Comparison of ENCODE assay signal across 18 mouse cellular contexts in the genomic region with DNA sequence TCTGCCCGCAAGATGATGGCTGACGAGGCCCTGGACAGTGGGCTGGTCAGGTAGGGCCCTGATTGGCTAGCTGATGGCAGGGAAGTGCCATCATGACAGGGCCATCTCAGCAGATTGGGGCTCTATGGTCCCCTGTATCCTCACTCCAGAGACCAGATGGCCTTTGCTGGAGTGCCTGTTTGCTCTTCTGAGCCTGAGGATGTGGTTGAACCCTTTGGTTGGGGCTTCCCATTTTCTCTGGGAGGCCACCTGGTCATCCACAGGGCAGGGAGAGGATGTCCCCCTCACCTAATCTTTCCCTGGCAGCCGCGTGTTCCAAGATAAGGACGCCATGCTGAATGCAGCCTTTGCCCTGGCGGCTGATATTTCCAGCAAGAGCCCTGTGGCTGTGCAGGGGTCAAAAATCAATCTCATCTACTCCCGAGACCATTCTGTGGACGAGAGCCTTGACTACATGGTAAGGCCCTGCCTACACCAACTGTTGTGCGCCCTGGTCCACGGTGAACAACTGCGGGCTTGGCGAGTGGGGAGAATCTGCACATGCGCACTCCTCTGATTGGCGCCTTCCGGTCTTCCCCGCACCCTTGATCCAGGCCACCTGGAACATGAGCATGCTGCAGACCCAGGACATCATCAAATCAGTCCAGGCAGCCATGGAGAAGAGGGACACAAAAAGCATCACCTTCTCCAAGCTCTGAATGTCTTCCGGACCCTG. TPM values are rescaled to one million over a fixed set of nuclear protein-coding genes. Genes with fewer than 3 reads are reported as not detected.
DNase-seq lines count a peak whose midpoint lies in the region; ATAC-seq lines count a peak whose summit lies in the region.
"Had no signal": no experiment of that assay in that cellular context is flagged by ENCODE, and none has a peak within 500 bp of the region (broad histone marks: within the 10 kb centered on the region; RNA-seq: fewer than 3 reads in every experiment).

No protein-coding gene starts in this region.

- H3K27me3 ChIP-seq in megakaryocyte, embryonic 14.5 days (replicated peaks), result no peaks in the 10 kb centered on the region
- no peaks in the 10 kb centered on the region for H3K27me3 ChIP-seq in liver, embryonic 15.5 days
- H3K27me3 ChIP-seq: embryonic facial prominence, embryonic 13.5 days; neural tube, embryonic 12.5 days had no signal

- H3K27ac ChIP-seq in liver, embryonic 15.5 days (replicated peaks), result no peak overlapping the region
- H3K27ac ChIP-seq: embryonic facial prominence, embryonic 13.5 days; forebrain, embryonic 10.5 days; hindbrain, embryonic 14.5 days; macrophage; neural tube, embryonic 12.5 days had no signal

- H3K9me3 ChIP-seq in megakaryocyte, embryonic 14.5 days, result no peaks in the 10 kb centered on the region
- no peaks in the 10 kb centered on the region for H3K9me3 ChIP-seq in liver, embryonic 15.5 days (replicated peaks)
- H3K9me3 ChIP-seq: embryonic facial prominence, embryonic 13.5 days; neural tube, embryonic 12.5 days had no signal

- WGBS in liver, embryonic 15.5 days (ENCODE audit: insufficient replicate concordance), result 62% methylated on average over 17 of the region's 17 CpGs

- DNase-seq in yolk sac, embryonic 10.5 days (ENCODE audit: low spot score), result peak; percentile 50
- DNase-seq in c-Kit-positive CD71-positive TER-119-positive erythroid progenitor cells, embryonic 14.5 days (ENCODE audit: low spot score), result no peak
- DNase-seq: cerebellum, adult 11 months; gastrocnemius, postnatal 36 days; kidney, adult 8-10 months; left cerebral cortex, postnatal 4 days; lung, embryonic 14.5 days had no signal

- H3K9ac ChIP-seq in liver, embryonic 15.5 days, result no peak overlapping the region
- H3K9ac ChIP-seq: embryonic facial prominence, embryonic 13.5 days; hindbrain, embryonic 14.5 days; lung, embryonic 14.5 days; neural tube, embryonic 12.5 days had no signal

- H3K4me1 ChIP-seq in megakaryocyte, embryonic 14.5 days, result peaks cover 58% of the 10 kb centered on the region
- peaks cover 37% of the 10 kb centered on the region for H3K4me1 ChIP-seq in liver, embryonic 15.5 days (replicated peaks)
- H3K4me1 ChIP-seq: embryonic facial prominence, embryonic 13.5 days; forebrain, embryonic 10.5 days; neural tube, embryonic 12.5 days had no signal

- H3K36me3 ChIP-seq in megakaryocyte, embryonic 14.5 days (replicated peaks; ENCODE audit: low read length), result peaks cover 66% of the 10 kb centered on the region
- peaks cover 23% of the 10 kb centered on the region for H3K36me3 ChIP-seq in liver, embryonic 15.5 days (replicated peaks)

- H3K4me3 ChIP-seq in megakaryocyte, embryonic 14.5 days (replicated peaks), result peak overlapping the region; percentile 54
- no peak overlapping the region for H3K4me3 ChIP-seq in liver, embryonic 15.5 days (replicated peaks)
- H3K4me3 ChIP-seq: embryonic facial prominence, embryonic 13.5 days; forebrain, embryonic 10.5 days; neural tube, embryonic 12.5 days had no signal

- ATAC-seq in megakaryocyte, adult 5-6 weeks (ENCODE audit: poor library complexity, severe bottlenecking), result no peak
- peak; percentile 21 for ATAC-seq in common myeloid progenitor, adult 5-6 weeks (replicated peaks; ENCODE audit: low read depth, poor library complexity, severe bottlenecking)
- 0 out of 2 replicates have a peak, but pooled peaks have one; percentile 19 for ATAC-seq in liver, embryonic 15.5 days (ENCODE audit: insufficient read depth)
- no peak for ATAC-seq in erythroblast, adult 5-6 weeks (replicated peaks; ENCODE audit: low FRiP score, poor library complexity, severe bottlenecking)

- no peak overlapping the region for H3K4me2 ChIP-seq in liver, embryonic 15.5 days
- H3K4me2 ChIP-seq: embryonic facial prominence, embryonic 13.5 days; hindbrain, embryonic 14.5 days; lung, embryonic 14.5 days; neural tube, embryonic 12.5 days had no signal

RNA-seq across cellular contexts. Expression of gene Lgals4, which starts 2.1 kb away (rescaled TPM):
- 1.3 TPM in 1 of 2 replicates, not detected in the other for polyA plus RNA-seq in megakaryocyte, embryonic 14.5 days (2012; ENCODE audit: insufficient read depth, low replicate concordance)
- total RNA-seq in megakaryocyte, adult 5-6 weeks (2015), result 3.1 and 13.4 TPM in 2 replicates
- 5.2 and 5.9 TPM in 2 replicates for total RNA-seq in megakaryocyte, adult 5-6 weeks (2017)
- 3.9 and 4.1 TPM in 2 replicates for total RNA-seq in common myeloid progenitor, adult 5-6 weeks (2017)
- polyA plus RNA-seq in liver, embryonic 15.5 days (2015; fragmentation: Nextera tagmentation; extraction: Ambion mirVana), result 4.8 and 6.4 TPM in 2 replicates
- 1.7 TPM in 1 of 2 replicates, not detected in the other for total RNA-seq in erythroblast, adult 5-6 weeks (2015; ENCODE audit: low replicate concordance)
- 2.4 TPM in 1 of 2 replicates, not detected in the other for total RNA-seq in erythroblast, adult 5-6 weeks (2017; ENCODE audit: low replicate concordance)

RNA-seq across cellular contexts. Expression of gene Ech1, which starts 6.6 kb away (rescaled TPM):
- 12.0 and 64.8 TPM in 2 replicates for polyA plus RNA-seq in megakaryocyte, embryonic 14.5 days (2012; ENCODE audit: insufficient read depth, low replicate concordance)
- total RNA-seq in megakaryocyte, adult 5-6 weeks (2015), result 119 TPM in 2 replicates
- total RNA-seq in megakaryocyte, adult 5-6 weeks (2017), result 78.8 and 82.8 TPM in 2 replicates
- 94.7 and 95.7 TPM in 2 replicates for total RNA-seq in common myeloid progenitor, adult 5-6 weeks (2017)
- polyA plus RNA-seq in liver, embryonic 15.5 days (2015; fragmentation: Nextera tagmentation; extraction: Ambion mirVana), result 125 and 148 TPM in 2 replicates
- total RNA-seq in erythroblast, adult 5-6 weeks (2015; ENCODE audit: low replicate concordance), result 36.6 and 59.0 TPM in 2 replicates
- 23.2 and 31.8 TPM in 2 replicates for total RNA-seq in erythroblast, adult 5-6 weeks (2017; ENCODE audit: low replicate concordance)

RNA-seq across cellular contexts. Expression of gene Hnrnpl, which starts 23.2 kb away (rescaled TPM):
- 226 and 241 TPM in 2 replicates for polyA plus RNA-seq in megakaryocyte, embryonic 14.5 days (2012; ENCODE audit: insufficient read depth, low replicate concordance)
- 275 and 307 TPM in 2 replicates for total RNA-seq in megakaryocyte, adult 5-6 weeks (2015)
- total RNA-seq in megakaryocyte, adult 5-6 weeks (2017), result 187 and 291 TPM in 2 replicates
- total RNA-seq in common myeloid progenitor, adult 5-6 weeks (2017), result 340 and 385 TPM in 2 replicates
- 79.3 and 86.9 TPM in 2 replicates for polyA plus RNA-seq in liver, embryonic 15.5 days (2015; fragmentation: Nextera tagmentation; extraction: Ambion mirVana)
- total RNA-seq in erythroblast, adult 5-6 weeks (2015; ENCODE audit: low replicate concordance), result 98.6 and 172 TPM in 2 replicates
- 98.1 and 140 TPM in 2 replicates for total RNA-seq in erythroblast, adult 5-6 weeks (2017; ENCODE audit: low replicate concordance)

RNA-seq across cellular contexts. Expression of gene Lgals7, which starts 32.1 kb away (rescaled TPM):
- not detected in 2 replicates for polyA plus RNA-seq in megakaryocyte, embryonic 14.5 days (2012; ENCODE audit: insufficient read depth, low replicate concordance)
- total RNA-seq in megakaryocyte, adult 5-6 weeks (2015), result not detected in 2 replicates
- not detected in 2 replicates for total RNA-seq in megakaryocyte, adult 5-6 weeks (2017)
- total RNA-seq in common myeloid progenitor, adult 5-6 weeks (2017), result 0.82 TPM in 1 of 2 replicates, not detected in the other
- polyA plus RNA-seq in liver, embryonic 15.5 days (2015; fragmentation: Nextera tagmentation; extraction: Ambion mirVana), result 0.24 TPM in 1 of 2 replicates, not detected in the other
- total RNA-seq in erythroblast, adult 5-6 weeks (2015; ENCODE audit: low replicate concordance), result not detected in 2 replicates
- not detected in 2 replicates for total RNA-seq in erythroblast, adult 5-6 weeks (2017; ENCODE audit: low replicate concordance)
- total RNA-seq: gastrocnemius, postnatal 36 days; layer of hippocampus, postnatal 25 days had no signal
- polyA plus RNA-seq: macrophage had no signal

RNA-seq across cellular contexts. Expression of gene Rinl, which starts 42.8 kb away (rescaled TPM):
- 30.8 and 66.7 TPM in 2 replicates for polyA plus RNA-seq in megakaryocyte, embryonic 14.5 days (2012; ENCODE audit: insufficient read depth, low replicate concordance)
- 64.9 and 68.8 TPM in 2 replicates for total RNA-seq in megakaryocyte, adult 5-6 weeks (2015)
- 62.6 and 71.5 TPM in 2 replicates for total RNA-seq in megakaryocyte, adult 5-6 weeks (2017)
- 23.4 and 35.6 TPM in 2 replicates for total RNA-seq in common myeloid progenitor, adult 5-6 weeks (2017)
- 9.4 and 10.2 TPM in 2 replicates for polyA plus RNA-seq in liver, embryonic 15.5 days (2015; fragmentation: Nextera tagmentation; extraction: Ambion mirVana)
- total RNA-seq in erythroblast, adult 5-6 weeks (2015; ENCODE audit: low replicate concordance), result 21.1 and 25.0 TPM in 2 replicates
- 9.9 and 13.4 TPM in 2 replicates for total RNA-seq in erythroblast, adult 5-6 weeks (2017; ENCODE audit: low replicate concordance)

Comparison
In these comparisons a context has a peak if more than half of its experiments do, and no peak if none do; other contexts are left out.
1. ATAC-seq: peak in common myeloid progenitor, adult 5-6 weeks (single experiment) and liver, embryonic 15.5 days (single experiment); none in megakaryocyte, adult 5-6 weeks (single experiment) and erythroblast, adult 5-6 weeks (single experiment).